Mouse (Mus musculus) left cerebral cortex, adult 11 months (tissue): ENCODE data around the gene Zc3hav1l.

Experiments
- DNase-seq: peaks from one replicate; pipeline ENCODE4 v3.0.0; 2022; ENCODE audit warnings: low spot score

The Zc3hav1l gene

GRCm38 (mm10) chr6:38298761-38299401 lies at the start of gene Zc3hav1l:
TSS of gene Zc3hav1l (minus strand) at chr6:38299259.
- peak; percentile 26 for DNase-seq

GRCm38 (mm10) chr6:38347875-38348274 lies 48.8 kb upstream of the Zc3hav1l start:
- DNase-seq, result no peak

- no peak for DNase-seq
These were observed 46.7 kb upstream of the Zc3hav1l start for GRCm38 (mm10) chr6:38345796-38346195.

- DNase-seq, result no peak
These were observed 45.1 kb upstream of the Zc3hav1l start for GRCm38 (mm10) chr6:38344006-38344670.

- DNase-seq, result no peak
These were observed 44.5 kb upstream of the Zc3hav1l start for GRCm38 (mm10) chr6:38343581-38343980.

DNA sequence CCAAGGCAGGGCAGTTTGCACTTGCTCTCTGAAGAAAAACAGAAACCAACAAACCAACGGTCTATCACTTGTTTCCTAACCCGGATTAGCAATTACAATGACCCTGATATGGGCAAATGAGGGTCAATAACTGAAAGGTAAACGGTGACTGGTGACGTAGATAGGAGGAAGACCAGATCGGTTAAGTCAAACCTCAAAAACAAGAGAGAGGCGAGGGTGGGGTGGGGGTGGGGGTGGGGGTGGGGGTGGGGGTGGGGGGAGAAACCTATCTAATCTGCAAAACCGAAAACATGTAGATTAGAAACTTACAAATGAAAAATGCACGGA lies 43.6 kb upstream of the Zc3hav1l start:
- no peak for DNase-seq

GRCm38 (mm10) chr6:38341751-38342665 lies 42.9 kb upstream of the Zc3hav1l start:
- no peak for DNase-seq

DNA sequence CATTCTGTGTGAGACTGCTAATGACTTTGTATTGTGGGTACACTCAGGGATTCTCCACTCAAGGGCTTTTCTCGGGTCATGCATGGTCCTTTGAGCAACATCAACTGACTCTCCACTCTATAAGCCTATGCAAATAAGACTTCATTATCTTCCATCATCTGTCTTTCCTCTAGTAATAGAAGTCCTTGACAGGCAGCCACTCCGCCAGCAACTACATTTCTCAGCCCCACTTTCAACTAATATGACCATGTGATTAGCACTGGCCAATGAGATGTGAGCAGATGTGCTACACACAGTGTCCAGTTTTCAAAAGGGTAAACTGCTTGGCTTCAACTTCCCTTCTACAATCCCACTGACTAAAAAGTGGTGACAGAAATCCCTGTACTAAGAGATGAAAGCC lies 40.0 kb upstream of the Zc3hav1l start:
- no peak for DNase-seq

DNA sequence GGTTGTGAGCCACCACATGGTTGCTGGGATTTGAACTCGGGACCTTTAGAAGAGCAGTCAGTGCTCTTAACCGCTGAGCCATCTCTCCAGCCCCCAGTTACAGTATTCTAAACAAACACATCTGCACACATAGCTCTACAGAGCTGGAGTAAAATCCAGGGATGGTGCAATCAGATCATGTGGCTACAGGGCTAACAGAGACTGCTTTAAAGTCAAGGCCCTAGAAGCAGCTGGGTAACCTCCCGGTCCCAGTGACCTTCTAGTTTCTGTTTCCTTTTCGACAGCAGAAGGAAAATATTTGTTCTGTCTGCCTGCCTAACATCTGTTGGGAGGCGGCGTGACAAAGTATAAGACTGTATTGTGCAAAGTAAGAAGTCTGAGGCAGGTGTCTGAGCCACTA lies 38.9 kb upstream of the Zc3hav1l start:
- DNase-seq, result no peak

- DNase-seq, result no peak
These were observed 38.2 kb upstream of the Zc3hav1l start for GRCm38 (mm10) chr6:38337166-38337705.

DNA sequence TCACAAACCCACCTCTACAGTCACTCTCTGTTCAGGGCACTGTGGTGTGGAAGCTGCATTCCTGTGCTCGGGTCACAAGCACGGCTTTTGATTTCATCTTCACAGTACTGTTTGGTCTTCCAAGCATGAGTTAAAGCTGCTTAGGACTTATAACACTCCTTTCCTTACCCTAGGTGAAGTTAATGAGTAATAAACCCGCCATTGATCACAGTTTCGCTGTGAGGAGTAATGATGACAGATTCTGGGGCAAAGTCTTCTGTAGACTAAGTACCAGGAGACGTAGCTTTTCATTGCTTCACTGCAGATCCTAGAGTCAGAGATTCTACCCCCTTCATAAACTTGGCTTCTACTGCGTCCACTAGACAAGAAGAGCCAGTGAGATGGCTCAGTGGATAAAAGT lies 36.2 kb upstream of the Zc3hav1l start:
- no peak for DNase-seq

DNA sequence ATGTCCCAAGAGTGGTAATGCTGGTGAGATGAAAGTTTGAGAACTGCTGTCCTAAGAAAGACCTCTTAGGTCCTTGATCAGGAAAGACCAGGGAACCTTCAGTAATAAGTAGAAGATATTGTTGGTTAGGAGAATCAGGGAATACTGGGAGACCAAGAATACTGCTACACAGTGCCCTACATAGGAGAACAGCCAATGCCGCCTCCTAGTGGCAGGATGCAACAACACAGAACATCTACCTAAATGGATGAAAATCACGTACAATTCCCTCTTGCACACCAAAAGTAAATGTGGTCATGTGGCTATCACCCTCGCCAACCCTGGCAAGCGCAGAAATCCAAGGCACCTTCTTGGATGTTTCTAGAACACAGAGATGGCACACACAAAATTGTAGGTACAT lies 27.5 kb upstream of the Zc3hav1l start:
- peak; percentile 12 for DNase-seq

DNA sequence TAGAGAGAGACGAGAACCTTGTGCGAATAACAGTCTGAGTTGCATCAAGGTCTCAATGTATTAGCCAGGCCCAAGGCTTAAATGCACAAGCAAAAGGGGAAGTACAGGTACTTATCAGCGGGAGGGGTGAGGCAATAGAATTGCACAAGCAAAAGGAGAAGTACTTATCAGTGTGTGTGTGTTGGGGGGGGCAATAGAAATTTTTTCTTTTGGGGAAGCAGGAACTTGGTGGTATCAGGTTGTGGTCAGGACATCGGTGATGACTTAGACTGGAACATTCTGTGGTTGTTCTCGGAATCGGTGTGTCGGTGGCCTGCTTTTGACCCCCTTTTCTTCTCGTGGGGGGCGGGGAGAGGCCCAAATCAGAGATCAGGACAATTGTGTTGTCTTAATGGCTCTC lies 21.6 kb upstream of the Zc3hav1l start:
- DNase-seq, result no peak

DNA sequence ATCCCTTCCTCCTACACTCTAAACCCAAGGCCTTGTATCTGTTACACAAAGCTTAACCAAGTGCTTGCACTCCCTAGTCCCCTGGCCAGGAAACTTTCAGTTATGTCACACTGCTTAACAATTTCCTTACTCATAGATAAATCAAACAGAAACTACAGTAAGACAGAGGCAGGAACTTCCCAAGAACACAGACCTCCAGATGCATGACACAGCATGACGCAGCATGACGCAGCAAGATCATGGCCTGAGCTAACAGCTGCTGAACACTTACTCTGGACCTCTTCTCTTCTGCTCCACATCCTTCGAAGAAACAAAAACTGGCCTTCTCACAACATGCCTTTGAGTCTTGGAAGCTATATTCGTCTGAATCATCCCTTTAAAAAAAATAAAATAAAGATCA lies 17.0 kb upstream of the Zc3hav1l start:
- DNase-seq, result no peak

GRCm38 (mm10) chr6:38309741-38310140 lies 10.7 kb upstream of the Zc3hav1l start:
- no peak for DNase-seq

GRCm38 (mm10) chr6:38304981-38305380 lies 5.9 kb upstream of the Zc3hav1l start:
- no peak for DNase-seq

GRCm38 (mm10) chr6:38298246-38298635 lies 818 bp downstream of the Zc3hav1l start:
- DNase-seq, result no peak

DNA sequence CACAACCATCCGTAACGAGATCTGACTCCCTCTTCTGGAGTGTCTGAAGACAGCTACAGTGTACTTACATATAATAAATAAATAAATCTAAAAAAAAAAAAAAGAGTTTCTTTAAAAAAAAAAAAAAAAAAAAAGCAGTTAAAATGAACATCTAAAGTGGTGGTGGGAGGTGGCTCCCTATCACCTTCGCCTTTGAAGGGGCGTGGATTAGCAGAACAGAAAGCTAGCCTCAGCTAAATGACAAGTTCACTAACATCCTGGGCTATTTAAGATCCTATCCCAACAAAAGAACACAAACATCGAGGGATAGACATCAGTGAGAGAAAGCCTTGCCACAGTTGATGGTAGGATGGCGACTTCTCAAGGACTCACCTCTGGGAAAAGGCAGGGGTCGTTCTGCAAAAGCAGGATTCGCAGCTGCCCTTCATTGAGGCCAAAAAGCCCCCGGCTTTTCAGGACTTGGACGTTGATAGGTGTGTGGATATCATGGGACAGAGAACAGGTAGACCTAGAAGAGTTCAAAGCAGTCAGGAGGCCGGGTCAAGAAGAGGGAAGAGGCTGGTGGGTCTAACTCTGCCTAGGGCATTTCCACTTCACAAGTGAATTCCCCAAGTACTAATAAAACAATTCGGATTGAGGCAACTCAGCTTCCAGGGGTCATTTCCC lies 1.3 kb downstream of the Zc3hav1l start:
- DNase-seq, result no peak

DNA sequence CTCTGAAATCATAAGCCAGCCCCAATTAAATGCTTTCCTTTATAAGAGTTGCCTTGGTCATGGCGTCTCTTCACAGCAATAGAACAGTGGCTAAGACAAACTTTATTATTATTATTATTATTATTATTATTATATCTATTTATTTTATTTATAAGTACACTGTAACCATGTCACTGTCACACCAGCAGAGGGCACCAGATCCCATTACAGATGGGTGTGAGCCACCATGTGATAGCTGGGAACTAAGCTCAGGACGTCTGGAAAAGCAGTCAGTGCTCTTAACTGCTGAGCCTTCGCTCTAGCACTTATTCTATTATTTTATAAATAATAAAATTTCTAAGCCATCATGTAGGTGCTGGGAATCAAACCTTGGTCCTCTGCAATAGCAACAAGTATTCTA lies 5.4 kb downstream of the Zc3hav1l start:
- DNase-seq, result no peak

GRCm38 (mm10) chr6:38292871-38293646 lies 6.0 kb downstream of the Zc3hav1l start:
- DNase-seq, result no peak

DNA sequence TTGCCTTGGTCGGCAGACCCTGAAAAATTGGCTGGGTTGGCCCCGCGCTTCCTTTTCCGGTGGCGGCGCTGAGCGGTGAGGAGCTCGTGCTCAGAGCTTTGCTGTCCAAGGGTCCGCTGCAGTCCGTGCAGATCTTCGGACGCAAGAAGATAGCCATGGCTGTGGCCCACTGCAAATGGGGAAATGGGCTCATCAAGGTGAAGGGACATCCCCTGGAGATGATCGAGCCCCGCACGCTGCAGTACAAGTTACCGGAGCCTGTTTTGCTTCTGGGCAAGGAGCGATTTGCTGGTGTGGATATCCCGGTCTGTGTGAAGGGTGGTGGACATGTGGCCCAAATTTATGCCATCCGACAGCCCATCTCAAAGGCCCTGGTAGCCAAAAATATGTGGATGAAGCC lies 14.6 kb downstream of the Zc3hav1l start:
- no peak for DNase-seq
